9 mouse cellular contexts compared by ENCODE assay signal in the genomic region with DNA sequence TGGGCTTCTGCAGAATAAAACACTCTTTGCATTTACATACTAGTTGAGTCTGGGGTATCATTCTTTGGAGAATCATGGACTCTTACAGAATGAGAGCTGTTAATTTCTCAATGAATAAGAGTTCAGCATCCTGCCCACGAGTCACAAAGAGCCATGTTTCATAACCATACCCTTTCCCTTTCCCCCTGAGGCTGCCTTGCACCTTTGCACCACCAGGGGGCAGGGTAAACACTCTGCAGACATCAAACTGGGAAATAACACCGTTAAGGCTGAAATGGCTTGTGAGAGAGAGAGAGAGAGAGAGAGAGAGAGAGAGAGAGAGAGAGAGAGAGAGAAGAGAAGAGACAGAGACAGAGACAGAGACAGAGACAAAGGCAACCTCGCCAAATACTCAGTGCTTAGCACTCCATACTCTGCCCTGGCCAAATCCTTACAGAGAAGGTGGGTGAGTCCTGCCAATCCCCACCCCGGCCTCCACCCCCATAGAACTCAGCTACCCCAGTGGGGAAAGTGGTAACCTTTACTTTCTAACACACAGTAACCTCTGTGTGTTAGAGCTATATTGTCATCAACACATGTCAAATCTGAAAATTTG. TPM values are rescaled to one million over a fixed set of nuclear protein-coding genes. Genes with fewer than 3 reads are reported as not detected.
A peak's percentile ranks its signal among the peaks of the same experiment; 100 is the strongest.
DNase-seq lines count a peak whose midpoint lies in the region; ATAC-seq lines count a peak whose summit lies in the region.
"Had no signal": no experiment of that assay in that cellular context is flagged by ENCODE, and none has a peak within 500 bp of the region (broad histone marks: within the 10 kb centered on the region; RNA-seq: fewer than 3 reads in every experiment).

No protein-coding gene starts in this region.

- no peak overlapping the region for H3K4me3 ChIP-seq in hindbrain, embryonic 11.5 days (ENCODE audit: low read depth, low read length)
- no peak overlapping the region for H3K4me3 ChIP-seq in hindbrain, embryonic 13.5 days
- H3K4me3 ChIP-seq: midbrain, embryonic 12.5 days had no signal

- no peak overlapping the region for H3K9ac ChIP-seq in hindbrain, embryonic 11.5 days (ENCODE audit: low read depth, low read length)
- no peak overlapping the region for H3K9ac ChIP-seq in hindbrain, embryonic 13.5 days
- H3K9ac ChIP-seq: midbrain, embryonic 12.5 days had no signal

- no peak overlapping the region for H3K27ac ChIP-seq in hindbrain, embryonic 11.5 days (ENCODE audit: low read depth, low read length)
- no peak overlapping the region for H3K27ac ChIP-seq in hindbrain, embryonic 13.5 days
- H3K27ac ChIP-seq: midbrain, embryonic 12.5 days had no signal

- no peaks in the 10 kb centered on the region; the same call in 1 of the 2 replicates for H3K4me1 ChIP-seq in hindbrain, embryonic 11.5 days (replicated peaks; ENCODE audit: control insufficient read depth, insufficient read depth, low read length)
- H3K4me1 ChIP-seq in hindbrain, embryonic 13.5 days (replicated peaks) = peaks cover 23% of the 10 kb centered on the region

- no peak for ATAC-seq in hindbrain, embryonic 11.5 days (ENCODE audit: low FRiP score)
- ATAC-seq in hindbrain, embryonic 13.5 days (ENCODE audit: low FRiP score) = no peak
- ATAC-seq in common myeloid progenitor, adult 5-6 weeks (replicated peaks; ENCODE audit: low read depth, poor library complexity, severe bottlenecking) = peak; percentile 70
- ATAC-seq in megakaryocyte-erythroid progenitor cell, adult 5-6 weeks (replicated peaks; ENCODE audit: low FRiP score, low TSS enrichment, poor library complexity, severe bottlenecking) = peak; percentile 76

- H3K9me3 ChIP-seq in hindbrain, embryonic 11.5 days (ENCODE audit: control insufficient read depth, low read length) = no peaks in the 10 kb centered on the region
- H3K9me3 ChIP-seq in hindbrain, embryonic 13.5 days = no peaks in the 10 kb centered on the region
- H3K9me3 ChIP-seq: midbrain, embryonic 12.5 days had no signal

- H3K27me3 ChIP-seq in hindbrain, embryonic 11.5 days (ENCODE audit: control insufficient read depth, insufficient read depth, low read length) = peaks cover 2% of the 10 kb centered on the region; the same call in 1 of the 2 replicates
- H3K27me3 ChIP-seq in hindbrain, embryonic 13.5 days = 0 out of 2 replicates have a peak, but pooled peaks cover 3% of the 10 kb centered on the region

- WGBS in hindbrain, embryonic 11.5 days = 30% methylated on average over 4 of the region's 4 CpGs
- 33% methylated on average over 4 of the region's 4 CpGs for WGBS in hindbrain, embryonic 13.5 days

- H3K36me3 ChIP-seq in hindbrain, embryonic 11.5 days (ENCODE audit: control insufficient read depth, insufficient read depth, low read length) = no peaks in the 10 kb centered on the region
- no peaks in the 10 kb centered on the region for H3K36me3 ChIP-seq in hindbrain, embryonic 13.5 days
- H3K36me3 ChIP-seq: midbrain, embryonic 12.5 days had no signal

- DNase-seq in hindbrain, embryonic 11.5 days (ENCODE audit: low spot score) = peak; percentile 90
- peak; percentile 91 for DNase-seq in adipocyte (ENCODE audit: low spot score)
- DNase-seq in gastrocnemius, postnatal 36 days = peak; percentile 85 to 88
- DNase-seq in layer of hippocampus, postnatal 25 days (ENCODE audit: extremely low spot score in 1 of 2, low spot score in 1 of 2) = peak; percentile 86 to 96
- DNase-seq in spleen, postnatal 4 days (ENCODE audit: low spot score in 2 of 2) = peak; percentile 71 to 91

- H3K4me2 ChIP-seq in hindbrain, embryonic 11.5 days (replicated peaks; ENCODE audit: low read depth, low read length) = no peak overlapping the region
- no peak overlapping the region for H3K4me2 ChIP-seq in hindbrain, embryonic 13.5 days
- H3K4me2 ChIP-seq: midbrain, embryonic 12.5 days had no signal

- intact Hi-C loops in gastrocnemius, postnatal 36 days (cut with DNase I) = loop anchor here (2.0 to 5.0 kb wide), 2 partner anchors 206 to 283 kb away; no protein-coding TSS in a partner anchor

RNA-seq across cellular contexts. Expression of a gene that starts 34.9 kb away (rescaled TPM):
- not detected in 2 replicates for polyA plus RNA-seq in hindbrain, embryonic 11.5 days (2014; fragmentation: Nextera tagmentation; extraction: Ambion mirVana)
- polyA plus RNA-seq in hindbrain, embryonic 13.5 days (2015; fragmentation: Nextera tagmentation; extraction: Ambion mirVana) = not detected in 2 replicates
- not detected in 2 replicates for total RNA-seq in common myeloid progenitor, adult 5-6 weeks (2017)
- total RNA-seq in gastrocnemius, postnatal 36 days (2021) = not detected
- total RNA-seq in layer of hippocampus, postnatal 25 days (2021) = not detected
- not detected in 2 replicates for total RNA-seq in megakaryocyte-erythroid progenitor cell, adult 5-6 weeks (2014; fragmentation: Nextera tagmentation)
- not detected in 2 replicates for total RNA-seq in megakaryocyte-erythroid progenitor cell, adult 5-6 weeks (2017)
- polyA plus RNA-seq: midbrain, embryonic 12.5 days had no signal

RNA-seq across cellular contexts. Expression of a gene that starts 42.8 kb away (rescaled TPM):
- 8.4 and 11.6 TPM in 2 replicates for polyA plus RNA-seq in hindbrain, embryonic 11.5 days (2014; fragmentation: Nextera tagmentation; extraction: Ambion mirVana)
- 12.6 TPM in 2 replicates for polyA plus RNA-seq in hindbrain, embryonic 13.5 days (2015; fragmentation: Nextera tagmentation; extraction: Ambion mirVana)
- total RNA-seq in common myeloid progenitor, adult 5-6 weeks (2017) = 1.6 and 4.6 TPM in 2 replicates
- 1 to 10 TPM; 3.5 to 3.9 TPM for total RNA-seq in gastrocnemius, postnatal 36 days (2021)
- total RNA-seq in layer of hippocampus, postnatal 25 days (2021) = 1 to 10 TPM; 4.6 to 8.0 TPM
- total RNA-seq in megakaryocyte-erythroid progenitor cell, adult 5-6 weeks (2014; fragmentation: Nextera tagmentation) = 4.3 and 7.2 TPM in 2 replicates
- 0.85 and 4.7 TPM in 2 replicates for total RNA-seq in megakaryocyte-erythroid progenitor cell, adult 5-6 weeks (2017)

Comparison
In these comparisons a context has a peak if more than half of its experiments do, and no peak if none do; other contexts are left out.
1. ATAC-seq: peak in common myeloid progenitor, adult 5-6 weeks (single experiment) and megakaryocyte-erythroid progenitor cell, adult 5-6 weeks (single experiment); none in hindbrain, embryonic 11.5 days (single experiment) and hindbrain, embryonic 13.5 days (single experiment).
2. Peak in every context shown above with its lines, with median percentiles within 50 percentile points of each other: DNase-seq.